Mouse (Mus musculus): ENCODE data around the gene Ephb1.

Gene Ephb1

DNA sequence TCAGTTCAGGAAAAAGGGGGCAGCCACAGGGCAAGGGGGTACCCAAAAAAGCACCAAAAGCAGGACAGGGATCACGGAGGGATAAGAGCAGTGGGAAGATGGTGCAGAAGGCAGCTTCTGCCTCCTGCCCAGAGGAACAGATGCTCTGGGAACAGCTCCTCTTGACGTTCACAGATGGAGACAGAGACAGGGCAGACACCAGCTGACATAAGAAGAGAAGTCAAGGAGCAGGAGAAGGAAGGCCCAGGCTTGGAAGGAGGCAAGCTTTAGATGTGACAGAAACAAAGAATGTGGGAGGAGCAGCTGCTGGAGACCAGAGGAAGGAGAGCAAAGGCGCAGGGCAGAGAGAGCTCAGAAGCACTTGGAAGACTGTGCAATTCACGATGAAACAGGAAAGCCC lies 398.3 kb downstream of the Ephb1 start:
- no peak for DNase-seq

GRCm38 (mm10) chr9:101954529-101954928 lies 400.0 kb downstream of the Ephb1 start:
- no peak for DNase-seq

DNA sequence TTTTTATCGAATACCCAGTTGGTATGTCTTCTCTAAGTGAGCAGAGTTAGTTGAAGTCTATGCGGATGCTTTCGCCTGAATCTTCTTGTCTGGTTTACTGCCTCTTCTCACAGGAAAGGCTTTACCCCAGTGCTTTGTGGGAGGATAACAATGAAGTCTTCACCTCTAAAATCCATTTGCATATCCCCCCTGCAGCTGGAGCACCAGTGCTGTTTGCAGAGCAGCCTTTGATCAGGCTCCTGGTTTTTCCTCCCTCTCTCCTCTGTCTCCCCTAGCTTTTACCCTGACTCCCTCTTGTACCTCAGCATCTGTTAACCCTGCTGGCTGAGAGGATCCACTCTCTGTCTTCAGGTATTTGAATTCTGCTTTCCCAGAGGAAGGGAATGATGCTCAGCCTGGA lies 404.4 kb downstream of the Ephb1 start:
- DNase-seq: no peak

GRCm38 (mm10) chr9:101945814-101946213 lies 408.7 kb downstream of the Ephb1 start:
- no peak for DNase-seq

DNA sequence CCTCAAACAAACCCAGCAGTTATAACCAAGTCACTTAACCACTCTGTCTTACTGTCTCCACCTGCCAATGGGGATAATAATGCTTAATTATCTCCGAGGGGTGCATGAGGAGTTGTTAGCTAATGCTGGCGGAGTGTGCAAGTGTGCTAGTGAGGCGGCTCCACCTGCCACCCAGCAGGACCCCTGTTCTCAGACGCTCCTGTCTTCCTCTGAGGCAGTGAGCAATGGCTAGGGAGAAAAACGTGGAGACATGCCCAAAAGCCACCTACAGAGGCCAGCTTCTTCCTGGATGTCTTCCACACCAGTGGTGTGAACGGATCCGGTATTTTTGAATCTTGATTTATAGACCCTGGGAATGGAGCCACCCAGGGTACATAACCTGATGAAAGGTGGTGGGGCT lies 409.2 kb downstream of the Ephb1 start:
- no peak for DNase-seq

GRCm38 (mm10) chr9:101942058-101942669 lies 412.3 kb downstream of the Ephb1 start:
- DNase-seq: no peak

- DNase-seq: no peak
Measured at GRCm38 (mm10) chr9:101940182-101940581, 414.3 kb downstream of the Ephb1 start.

- no peak for DNase-seq
Measured at GRCm38 (mm10) chr9:101939006-101939405, 415.5 kb downstream of the Ephb1 start.

GRCm38 (mm10) chr9:101938066-101938465 lies 416.4 kb downstream of the Ephb1 start:
- no peak for DNase-seq

DNA sequence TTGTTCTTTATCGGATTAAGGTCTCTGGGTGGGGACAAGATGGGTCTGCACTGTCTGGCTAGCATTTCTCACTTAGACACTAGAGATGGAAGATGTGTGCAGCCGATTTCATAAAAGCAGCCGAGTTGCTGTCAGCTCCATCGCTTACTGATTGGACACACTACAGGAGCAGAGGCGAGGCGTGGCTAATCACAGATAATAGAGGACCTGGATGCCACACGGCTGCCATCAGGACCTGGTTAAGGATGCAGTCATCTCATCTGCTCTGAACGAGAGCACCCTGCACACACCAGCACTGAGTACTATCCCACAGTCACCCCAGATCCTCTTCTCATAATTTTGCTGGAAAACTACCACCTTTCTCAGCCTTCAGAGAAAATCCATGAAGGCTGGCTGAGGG lies 419.6 kb downstream of the Ephb1 start:
- DNase-seq: no peak

- DNase-seq: no peak
Measured at GRCm38 (mm10) chr9:101933946-101934573, 420.4 kb downstream of the Ephb1 start.

DNA sequence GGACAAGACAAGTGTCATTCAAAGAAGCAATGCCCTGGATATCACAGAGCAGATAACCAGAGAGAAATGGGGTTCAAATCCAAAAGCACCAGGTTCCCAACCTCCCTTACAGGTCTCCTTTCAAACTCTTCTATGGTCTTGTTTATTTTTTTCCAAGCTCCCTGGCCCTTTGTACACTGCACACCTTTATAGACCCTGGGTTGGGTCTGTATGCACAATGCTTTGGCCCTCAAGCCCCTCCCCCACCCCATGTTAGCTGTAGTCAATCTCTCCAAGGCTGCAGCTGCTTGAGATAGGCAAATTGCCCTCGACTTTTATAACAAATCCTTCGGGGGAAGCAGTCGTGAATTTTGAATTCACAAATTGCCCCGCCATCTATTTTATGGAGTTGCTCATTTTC lies 429.7 kb downstream of the Ephb1 start:
- DNase-seq: no peak

- DNase-seq: no peak
Measured at GRCm38 (mm10) chr9:101922846-101923245, 431.6 kb downstream of the Ephb1 start.

GRCm38 (mm10) chr9:101919324-101919723 lies 435.2 kb downstream of the Ephb1 start:
- no peak for DNase-seq

DNA sequence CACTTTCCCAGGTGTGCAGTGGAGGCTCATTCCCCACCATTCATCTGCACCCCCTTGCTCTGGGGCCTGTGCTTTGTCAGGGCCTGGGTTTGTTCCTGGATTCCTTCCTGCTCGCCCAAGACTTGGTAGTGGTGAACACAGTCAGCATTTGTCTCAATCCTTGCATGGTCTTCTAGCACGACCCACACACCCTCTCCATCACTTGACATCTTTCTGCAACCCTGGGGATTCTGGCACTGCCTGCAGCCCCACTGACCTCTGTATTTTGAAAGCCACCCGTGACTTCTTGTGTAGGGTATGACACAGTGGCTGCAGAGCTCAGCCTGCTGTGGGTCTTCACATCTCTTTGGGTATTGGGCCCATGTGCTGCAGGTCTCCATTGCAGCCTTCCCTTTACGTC lies 435.7 kb downstream of the Ephb1 start:
- no peak for DNase-seq

DNA sequence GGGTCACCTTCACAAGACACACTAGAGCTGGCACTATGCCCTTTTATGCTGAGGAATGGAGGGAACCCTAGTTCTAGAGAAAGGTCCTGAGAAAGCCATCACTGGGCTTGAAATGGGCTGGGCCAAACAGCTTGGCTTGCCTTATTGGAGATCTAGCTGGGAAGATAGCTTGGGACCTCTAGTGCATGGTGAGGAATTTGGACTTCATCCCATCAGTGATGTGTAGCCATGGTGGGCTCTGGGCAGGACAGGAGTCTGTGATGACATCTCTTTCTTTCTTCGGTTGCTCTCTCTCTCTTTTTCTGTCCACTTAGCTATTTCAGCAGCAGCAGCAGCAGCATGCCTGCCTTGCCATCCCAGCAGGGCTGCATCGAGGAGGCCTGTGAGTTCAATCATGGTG lies 439.4 kb downstream of the Ephb1 start:
- DNase-seq: no peak

DNA sequence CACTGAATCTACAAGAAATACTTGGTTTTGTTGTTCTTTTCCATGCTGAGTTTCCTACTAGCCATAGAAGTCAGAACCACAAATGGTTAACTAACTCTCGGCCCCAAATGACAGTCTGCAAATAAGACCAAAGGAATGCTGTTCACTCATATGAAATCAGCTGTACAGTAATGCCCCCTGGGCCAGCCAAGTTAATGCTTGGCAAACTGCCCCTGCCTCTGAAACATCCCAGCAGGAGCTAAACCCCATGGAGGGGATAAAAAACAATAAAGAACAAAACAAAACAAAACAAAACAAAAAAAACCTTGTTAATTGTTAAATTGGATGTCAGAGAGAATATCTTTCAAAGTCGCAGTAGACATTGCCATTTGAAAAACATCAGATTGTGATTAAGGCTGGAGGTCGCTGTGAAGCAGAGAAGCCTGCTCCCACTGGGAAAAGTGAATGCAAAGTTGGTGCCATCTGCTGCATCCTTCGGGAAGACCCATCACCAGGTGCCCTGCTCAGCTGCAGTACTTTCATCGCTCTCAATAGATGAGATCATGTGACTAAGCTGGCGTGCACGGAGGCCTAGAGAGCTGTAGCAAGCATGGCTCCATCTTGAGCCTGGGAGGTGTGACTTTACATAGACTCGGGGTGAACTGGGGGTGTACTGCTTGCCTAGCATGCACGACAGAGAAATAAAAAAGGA lies 443.2 kb downstream of the Ephb1 start:
- no peak for DNase-seq

- DNase-seq: no peak
Measured at GRCm38 (mm10) chr9:101909491-101909890, 445.0 kb downstream of the Ephb1 start.

DNA sequence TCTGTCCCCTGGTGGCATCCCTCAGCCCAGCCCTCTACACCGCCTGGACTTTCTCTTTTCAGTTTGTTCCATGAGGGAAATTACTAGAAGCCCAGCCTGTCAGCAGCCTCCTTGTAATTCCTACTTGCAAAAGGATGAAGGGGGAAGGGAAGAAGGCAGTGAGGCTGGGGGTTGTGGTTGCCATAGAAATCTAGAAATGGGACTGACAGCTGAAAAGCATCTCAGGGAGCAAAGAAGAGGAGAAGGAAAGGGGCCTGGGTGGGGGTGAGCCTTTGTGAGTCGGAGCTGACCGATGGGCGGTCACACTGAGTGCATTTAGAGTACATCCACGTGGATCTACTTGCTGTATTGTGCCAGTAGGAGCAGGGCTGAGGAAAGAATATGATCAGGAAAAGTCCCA lies 445.6 kb downstream of the Ephb1 start:
- no peak for DNase-seq

DNA sequence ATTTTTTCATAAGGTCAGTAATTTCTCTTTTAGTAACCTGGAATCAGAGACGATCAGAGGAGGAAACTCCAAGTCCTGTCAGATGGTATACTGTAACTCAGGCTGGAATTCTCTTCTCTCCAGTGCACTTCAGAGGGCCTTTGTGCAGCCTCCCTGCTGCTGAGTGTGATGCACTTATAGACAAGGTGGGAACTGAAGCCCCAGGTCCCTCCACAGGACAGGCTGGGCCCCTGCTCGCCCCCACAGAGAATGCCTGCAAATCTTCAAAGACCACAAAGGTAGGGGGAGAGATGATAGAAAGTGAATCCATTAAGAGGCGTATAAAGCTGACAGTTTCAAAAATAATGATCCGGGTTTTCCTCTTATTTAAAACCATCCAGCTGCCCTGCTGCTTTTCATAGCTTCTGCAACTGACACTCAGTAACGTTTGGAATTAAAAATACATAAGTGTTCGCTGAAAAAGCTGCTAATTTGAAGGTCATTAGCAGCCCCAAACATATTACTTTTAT lies 446.7 kb downstream of the Ephb1 start:
- no peak for DNase-seq

DNA sequence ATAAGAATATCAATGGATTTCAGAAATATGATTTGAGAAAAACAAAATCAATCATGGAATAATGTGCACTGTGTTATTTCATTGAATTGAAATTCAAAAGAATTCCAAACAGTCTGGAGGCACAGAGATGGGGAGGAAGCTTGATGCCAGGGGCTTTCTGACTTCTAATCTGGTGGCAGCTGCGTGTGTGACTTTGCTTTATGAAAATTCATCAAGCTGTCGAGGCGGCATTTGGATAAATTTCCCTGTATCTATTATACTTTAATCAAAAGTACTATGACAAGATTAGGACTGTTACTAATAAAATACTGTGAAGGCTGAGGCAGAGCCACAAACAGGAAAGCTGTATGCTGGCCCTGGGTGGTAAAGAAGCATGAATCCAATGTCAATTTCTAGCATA lies 451.1 kb downstream of the Ephb1 start:
- no peak for DNase-seq

GRCm38 (mm10) chr9:101897851-101898250 lies 456.6 kb downstream of the Ephb1 start:
- DNase-seq: no peak

DNA sequence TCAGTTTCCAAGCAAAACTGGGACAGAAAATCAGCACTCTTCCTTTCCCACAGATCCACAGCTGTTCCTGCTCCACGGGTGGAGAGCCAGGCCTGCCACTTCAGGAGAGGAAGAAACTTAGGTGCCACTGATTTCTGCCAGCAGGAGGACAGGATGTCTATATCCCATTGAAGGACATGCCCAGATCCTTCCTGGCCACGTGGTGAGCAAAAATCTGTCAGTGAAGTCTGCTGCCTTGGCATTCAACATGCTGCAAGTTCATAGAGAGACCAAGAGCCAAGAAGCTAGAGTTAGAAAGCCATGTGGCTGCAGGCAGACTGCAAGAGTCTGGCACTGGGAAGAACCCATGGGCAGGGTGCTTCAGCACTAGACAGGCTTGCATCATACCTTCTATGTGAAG lies 471.2 kb downstream of the Ephb1 start:
- no peak for DNase-seq

Measured in kidney, postnatal 36 days (tissue).